Mouse (Mus musculus) kidney, adult 9 months (tissue): ENCODE results near the gene Ccnd1.

Experiments used
- DNase-seq: peaks from one replicate; pipeline ENCODE4 v3.0.0; 2022

The Ccnd1 gene

GRCm38 (mm10) chr7:144939344-144940002 is at the start of gene Ccnd1:
Gene Ccnd1, minus strand, starts transcription at chr7:144939925.
- DNase-seq = peak; percentile 83

- no peak for DNase-seq
Observed at GRCm38 (mm10) chr7:144988856-144989255, 49.1 kb upstream of the Ccnd1 start.

DNA sequence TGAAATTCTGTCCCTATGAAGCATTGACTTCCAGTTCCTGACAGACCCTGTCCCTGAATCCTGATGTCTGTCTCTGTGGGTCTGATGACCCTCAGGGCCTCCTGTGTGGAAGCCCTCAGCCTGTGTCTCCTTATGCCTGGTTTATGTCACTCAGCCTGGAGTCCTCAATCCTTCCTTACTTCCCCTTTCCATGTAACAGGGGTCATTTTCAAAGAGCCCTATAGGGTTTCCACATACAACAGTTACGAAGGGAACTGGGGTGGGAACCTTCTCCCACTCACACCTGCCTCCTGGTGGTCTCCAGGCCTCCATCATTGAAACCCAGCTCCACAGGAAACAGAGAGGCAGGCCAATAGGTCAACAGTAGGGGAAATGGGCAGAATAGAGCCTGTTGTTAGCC is 45.4 kb upstream of the Ccnd1 start:
- no peak for DNase-seq

GRCm38 (mm10) chr7:144982358-144983110 is 42.8 kb upstream of the Ccnd1 start:
- DNase-seq = no peak

- DNase-seq = no peak
Observed at GRCm38 (mm10) chr7:144981426-144982079, 41.8 kb upstream of the Ccnd1 start.

DNA sequence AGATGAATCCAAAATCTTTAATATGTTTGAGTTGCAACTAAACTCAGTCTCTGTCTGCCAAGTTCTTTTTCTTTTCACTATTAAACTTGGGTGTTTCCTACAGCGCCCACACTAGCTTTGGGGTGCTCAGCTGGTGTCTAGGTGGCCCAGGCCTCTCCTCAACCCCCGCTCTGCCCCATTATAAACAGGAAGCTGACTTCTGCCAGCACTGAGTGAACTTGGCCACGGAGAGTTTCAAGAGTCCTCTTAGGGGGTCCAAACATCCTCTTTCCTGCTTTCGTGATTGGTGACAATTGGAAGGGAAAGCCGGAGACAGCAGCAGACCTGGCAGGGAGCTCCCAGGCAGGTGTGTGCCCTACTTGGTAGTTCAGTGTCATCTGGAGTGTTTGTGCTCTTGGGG is 40.1 kb upstream of the Ccnd1 start:
- DNase-seq = no peak

DNA sequence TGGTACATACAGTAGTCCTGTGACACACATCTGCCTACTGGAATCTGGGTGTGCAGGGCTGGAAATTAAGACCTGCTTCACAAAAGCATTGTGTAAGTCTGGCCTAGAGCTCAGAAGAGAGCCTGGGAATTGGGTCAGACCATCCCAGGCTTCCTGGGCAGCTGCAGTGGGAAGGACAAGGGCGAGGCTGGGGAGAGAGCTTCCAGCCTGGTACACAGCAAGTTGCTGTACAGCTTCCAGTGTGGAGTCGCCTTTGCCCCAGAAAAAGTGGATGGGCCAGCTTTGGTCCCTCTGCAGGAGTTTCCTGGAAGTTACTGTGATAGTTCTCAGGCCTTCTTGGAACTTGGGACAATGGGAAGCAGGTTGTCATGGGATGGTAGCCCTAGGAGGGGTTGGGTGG is 37.4 kb upstream of the Ccnd1 start:
- no peak for DNase-seq

GRCm38 (mm10) chr7:144973461-144973860 is 33.7 kb upstream of the Ccnd1 start:
- DNase-seq = peak; percentile 34

GRCm38 (mm10) chr7:144971769-144972168 is 32.0 kb upstream of the Ccnd1 start:
- DNase-seq = no peak

- DNase-seq = no peak
Observed at GRCm38 (mm10) chr7:144970997-144971768, 31.5 kb upstream of the Ccnd1 start.

- DNase-seq = no peak
Observed at GRCm38 (mm10) chr7:144965893-144966292, 26.2 kb upstream of the Ccnd1 start.

- no peak for DNase-seq
Observed at GRCm38 (mm10) chr7:144964316-144964715, 24.6 kb upstream of the Ccnd1 start.

GRCm38 (mm10) chr7:144963911-144964310 is 24.2 kb upstream of the Ccnd1 start:
- no peak for DNase-seq

GRCm38 (mm10) chr7:144958509-144959395 is 19.0 kb upstream of the Ccnd1 start:
- DNase-seq = no peak

GRCm38 (mm10) chr7:144943254-144943653 is 3.5 kb upstream of the Ccnd1 start:
- DNase-seq = peak; percentile 83

DNA sequence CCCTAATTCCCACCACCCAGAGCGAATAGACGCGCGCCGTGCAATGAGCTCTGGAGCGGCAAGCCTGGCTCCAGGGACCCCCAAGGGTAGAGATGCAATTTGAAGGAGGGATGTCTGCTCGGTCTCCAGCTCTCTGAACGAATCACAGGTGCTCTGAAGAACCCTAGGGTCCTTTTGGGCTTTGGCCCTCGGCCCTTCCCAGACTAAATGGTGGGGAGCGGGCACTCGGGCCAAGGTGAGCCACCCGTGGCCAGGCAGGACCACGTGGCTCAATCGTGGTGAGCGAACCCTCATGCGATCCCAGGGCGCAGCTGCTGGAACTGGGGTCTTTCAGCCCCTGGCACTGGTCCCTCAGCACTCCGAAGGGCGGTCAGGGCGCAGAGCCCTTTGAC is 3.0 kb upstream of the Ccnd1 start:
- DNase-seq = no peak

- peak; percentile 45 for DNase-seq
Observed at GRCm38 (mm10) chr7:144942071-144942743, 2.5 kb upstream of the Ccnd1 start.

GRCm38 (mm10) chr7:144941242-144941831 is 1.6 kb upstream of the Ccnd1 start:
- DNase-seq = peak; percentile 94

DNA sequence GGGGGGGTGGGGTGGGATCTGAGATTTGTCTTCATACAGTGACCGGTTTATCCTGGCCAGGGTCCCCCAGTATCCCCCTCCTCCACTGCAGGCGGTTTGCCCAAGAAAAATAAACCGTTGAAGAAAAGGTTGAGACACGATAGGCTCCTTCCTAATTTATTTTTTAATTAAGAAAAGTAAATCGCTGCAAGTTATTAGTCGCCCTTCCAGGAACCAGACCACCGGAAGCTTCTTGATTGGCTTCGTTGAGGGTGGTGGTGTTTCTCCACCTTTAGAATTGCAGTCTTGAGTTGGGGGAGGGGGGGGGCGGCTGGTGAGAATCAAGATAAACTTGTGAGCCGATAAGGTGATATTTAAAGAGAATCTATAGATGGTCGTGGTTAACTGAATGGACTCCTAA is 860 bp upstream of the Ccnd1 start:
- DNase-seq = no peak

DNA sequence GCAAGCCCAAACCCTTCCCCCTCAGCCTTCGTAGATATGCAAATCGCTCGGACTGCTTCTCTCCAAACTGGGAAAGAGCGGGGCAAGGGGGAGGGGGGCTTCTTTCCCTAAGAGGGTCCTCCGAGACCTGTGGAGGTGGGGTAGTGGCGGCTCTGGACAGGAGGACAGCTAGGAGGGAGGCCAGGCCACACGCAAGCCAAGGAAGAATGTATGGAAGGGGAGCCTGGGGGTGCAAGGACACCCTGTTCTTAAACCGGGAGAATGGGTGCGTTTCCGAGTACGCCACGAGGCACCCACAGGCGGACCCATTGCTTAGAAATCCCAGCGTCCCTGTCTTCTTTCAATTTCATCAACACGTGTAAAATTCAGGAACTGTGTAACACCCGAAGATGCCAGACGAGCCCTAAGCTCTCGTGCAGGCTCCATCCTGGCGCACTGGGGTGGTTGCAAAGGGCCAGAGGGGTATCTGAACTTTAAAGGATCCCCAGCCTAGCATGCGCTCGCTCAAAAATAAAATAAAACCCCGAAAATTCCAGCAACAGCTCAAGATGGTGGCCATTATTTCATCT is 362 bp upstream of the Ccnd1 start:
- peak; percentile 64 for DNase-seq
